Mouse (Mus musculus): ENCODE measurements around the gene Asic1. TPM values are rescaled to one million over a fixed set of nuclear protein-coding genes. Genes with fewer than 3 reads are reported as not detected.
A peak's percentile ranks its signal among the peaks of the same experiment; 100 is the strongest.

Asic1 gene
- polyA plus RNA-seq (2016; fragmentation: Nextera tagmentation; extraction: Ambion mirVana) = 3.2 and 5.2 TPM in 2 replicates

DNA sequence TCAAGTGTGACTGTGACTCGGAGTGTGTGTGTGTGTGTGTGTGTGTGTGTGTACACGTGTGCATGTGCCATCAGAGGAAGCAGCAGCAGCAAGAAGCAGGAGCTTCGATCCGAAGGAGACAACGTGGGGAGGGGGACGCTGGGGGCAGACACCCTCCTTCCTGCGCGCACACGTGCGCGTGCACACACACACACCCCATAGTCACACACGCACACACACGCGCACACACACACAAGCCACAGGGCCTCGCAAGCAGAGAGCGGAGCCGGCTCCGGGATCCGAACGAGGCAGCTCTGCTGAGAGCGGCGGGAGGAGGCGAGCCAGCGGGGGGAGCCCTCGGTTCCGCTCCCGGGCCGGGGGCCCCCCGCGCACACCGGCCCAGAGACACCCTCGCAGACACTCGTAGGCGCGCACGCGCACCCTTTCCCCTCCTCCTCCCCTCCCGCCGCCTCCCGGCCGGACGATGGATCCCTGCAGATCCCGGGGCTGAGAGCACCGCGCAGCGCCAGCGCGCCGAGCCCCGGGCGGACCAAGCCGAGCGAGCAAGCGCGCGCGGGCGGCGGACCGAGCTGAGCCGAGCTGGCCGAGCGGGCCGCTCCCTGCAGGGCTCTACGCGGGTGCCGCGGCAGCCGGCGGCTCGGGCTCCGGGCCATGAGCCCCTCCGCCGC is at the start of gene Asic1:
Gene Asic1 (plus strand): TSS at position 215 of the 668 bp plus-strand sequence.
- Histone ChIP-seq H3K27ac (peak within 1 kb of the TSS; percentile 33), H3K36me3 (no peaks in the 10 kb centered on the region), H3K27me3 (ENCODE audit: insufficient read depth, poor library complexity, severe bottlenecking) (peaks cover 93% of the 10 kb centered on the region), H3K4me3 (peak within 1 kb of the TSS; percentile 67), H3K4me1 (peaks cover 49% of the 10 kb centered on the region), H3K9me3 (no peaks in the 10 kb centered on the region)
- DNase-seq (ENCODE audit: low spot score) = no peak
- WGBS = under 1% methylated on average over 71 of the region's 74 CpGs

DNA sequence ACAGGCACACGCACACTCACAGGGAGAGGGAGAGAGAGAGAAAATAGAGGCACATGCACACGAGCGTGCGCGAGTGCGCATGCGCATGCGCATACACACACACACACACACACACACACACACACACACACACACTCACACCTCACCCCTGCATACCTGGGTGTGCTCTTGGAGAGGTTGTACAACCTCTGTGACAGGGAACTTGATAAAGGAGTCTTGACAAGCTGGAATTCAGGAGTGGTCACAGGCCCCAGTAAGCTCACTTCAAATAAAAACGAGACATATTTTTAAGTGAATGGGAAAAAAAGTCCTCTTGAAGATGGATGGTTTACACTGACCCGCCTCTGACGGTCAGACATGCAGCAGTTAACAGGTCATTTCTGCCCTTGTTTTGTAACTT is 48.1 kb upstream of the Asic1 start:
- Histone ChIP-seq H3K27ac (no peak overlapping the region), H3K36me3 (peaks cover 73% of the 10 kb centered on the region), H3K9me3 (no peaks in the 10 kb centered on the region), H3K4me1 (no peaks in the 10 kb centered on the region), H3K4me3 (no peak overlapping the region), H3K27me3 (ENCODE audit: insufficient read depth, poor library complexity, severe bottlenecking) (no peaks in the 10 kb centered on the region)
- 91% methylated on average over 11 of the region's 11 CpGs for WGBS
- no peak for DNase-seq (ENCODE audit: low spot score)

GRCm38 (mm10) chr15:99631618-99632017 is 38.5 kb upstream of the Asic1 start:
- Histone ChIP-seq H3K27ac (no peak overlapping the region), H3K36me3 (peaks cover 94% of the 10 kb centered on the region), H3K4me1 (no peaks in the 10 kb centered on the region), H3K27me3 (ENCODE audit: insufficient read depth, poor library complexity, severe bottlenecking) (no peaks in the 10 kb centered on the region), H3K4me3 (no peak overlapping the region), H3K9me3 (0 out of 2 replicates have a peak, but pooled peaks cover 3% of the 10 kb centered on the region)
- no peak for DNase-seq (ENCODE audit: low spot score)

GRCm38 (mm10) chr15:99634702-99635101 is 35.5 kb upstream of the Asic1 start:
- Histone ChIP-seq H3K4me3 (no peak overlapping the region), H3K36me3 (peaks cover 96% of the 10 kb centered on the region), H3K4me1 (no peaks in the 10 kb centered on the region), H3K9me3 (0 out of 2 replicates have a peak, but pooled peaks cover 3% of the 10 kb centered on the region), H3K27ac (no peak overlapping the region), H3K27me3 (ENCODE audit: insufficient read depth, poor library complexity, severe bottlenecking) (no peaks in the 10 kb centered on the region)
- WGBS = 92% methylated on average over 7 of the region's 7 CpGs
- no peak for DNase-seq (ENCODE audit: low spot score)

DNA sequence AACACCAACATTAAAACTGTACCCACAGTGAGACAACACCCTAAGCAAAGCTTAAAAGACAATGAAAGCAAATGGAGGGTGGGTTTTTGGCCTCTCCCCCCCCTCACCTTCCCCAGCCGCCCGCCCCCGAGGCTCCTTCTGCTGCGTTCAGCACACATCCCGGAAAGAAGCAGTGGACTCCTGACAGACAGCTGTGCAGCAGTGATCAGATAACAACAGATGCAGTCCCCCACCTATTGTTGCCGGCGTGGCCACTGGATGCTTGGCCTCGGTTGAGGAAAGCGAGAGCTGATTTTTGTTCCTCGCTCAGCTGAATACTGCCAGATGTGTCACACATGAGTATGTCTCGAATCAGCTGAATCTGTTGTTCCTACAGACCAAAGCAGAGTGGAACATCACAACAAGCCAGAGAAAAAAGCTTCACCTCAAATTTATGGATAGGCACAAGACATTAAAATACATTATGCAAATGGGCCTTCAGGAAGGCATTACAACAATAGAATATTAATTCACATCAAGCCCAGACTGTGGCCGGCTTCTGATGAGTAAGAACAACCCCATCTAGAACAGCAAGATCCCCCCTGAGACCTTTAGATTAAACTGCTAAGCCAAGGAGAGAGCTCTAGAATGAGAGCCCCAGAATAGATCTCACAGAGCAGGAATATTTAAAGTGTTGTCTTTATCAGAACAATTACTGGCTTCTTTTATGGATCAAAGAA is 32.6 kb upstream of the Asic1 start:
- 86% methylated on average over 12 of the region's 12 CpGs for WGBS
- H3K4me1 ChIP-seq = no peaks in the 10 kb centered on the region
- no peaks in the 10 kb centered on the region for H3K9me3 ChIP-seq
- H3K36me3 ChIP-seq = peaks cover 93% of the 10 kb centered on the region
- H3K4me3 ChIP-seq = no peak overlapping the region
- no peak overlapping the region for H3K27ac ChIP-seq
- no peak for DNase-seq (ENCODE audit: low spot score)
- H3K27me3 ChIP-seq (ENCODE audit: insufficient read depth, poor library complexity, severe bottlenecking) = no peaks in the 10 kb centered on the region

- DNase-seq (ENCODE audit: low spot score) = no peak
- H3K36me3 ChIP-seq = peaks cover 91% of the 10 kb centered on the region
Observed at GRCm38 (mm10) chr15:99638124-99638485, 32.1 kb upstream of the Asic1 start.

GRCm38 (mm10) chr15:99642622-99643021 is 27.5 kb upstream of the Asic1 start:
- no peaks in the 10 kb centered on the region for H3K9me3 ChIP-seq
- DNase-seq (ENCODE audit: low spot score) = no peak
- H3K27me3 ChIP-seq (ENCODE audit: insufficient read depth, poor library complexity, severe bottlenecking) = no peaks in the 10 kb centered on the region
- H3K4me1 ChIP-seq = peaks cover 28% of the 10 kb centered on the region
- no peak overlapping the region for H3K27ac ChIP-seq
- H3K36me3 ChIP-seq = peaks cover 49% of the 10 kb centered on the region
- H3K4me3 ChIP-seq = no peak overlapping the region
- WGBS = 82% methylated on average over 6 of the region's 6 CpGs

More at GRCm38 (mm10) chr15:99638124-99638485, 32.1 kb upstream of the Asic1 start:
- H3K27me3 ChIP-seq (ENCODE audit: insufficient read depth, poor library complexity, severe bottlenecking) = no peaks in the 10 kb centered on the region
- H3K27ac ChIP-seq = no peak overlapping the region
- H3K9me3 ChIP-seq = no peaks in the 10 kb centered on the region
- WGBS = 88% methylated on average over 5 of the region's 5 CpGs
- H3K4me3 ChIP-seq = no peak overlapping the region
- no peaks in the 10 kb centered on the region for H3K4me1 ChIP-seq

GRCm38 (mm10) chr15:99643832-99644231 is 26.3 kb upstream of the Asic1 start:
- H3K4me1 ChIP-seq = peaks cover 39% of the 10 kb centered on the region
- no peak overlapping the region for H3K27ac ChIP-seq
- H3K4me3 ChIP-seq = no peak overlapping the region
- H3K9me3 ChIP-seq = no peaks in the 10 kb centered on the region
- peaks cover 38% of the 10 kb centered on the region for H3K36me3 ChIP-seq
- WGBS = 89% methylated on average over 10 of the region's 10 CpGs
- DNase-seq (ENCODE audit: low spot score) = no peak
- no peaks in the 10 kb centered on the region for H3K27me3 ChIP-seq (ENCODE audit: insufficient read depth, poor library complexity, severe bottlenecking)

DNA sequence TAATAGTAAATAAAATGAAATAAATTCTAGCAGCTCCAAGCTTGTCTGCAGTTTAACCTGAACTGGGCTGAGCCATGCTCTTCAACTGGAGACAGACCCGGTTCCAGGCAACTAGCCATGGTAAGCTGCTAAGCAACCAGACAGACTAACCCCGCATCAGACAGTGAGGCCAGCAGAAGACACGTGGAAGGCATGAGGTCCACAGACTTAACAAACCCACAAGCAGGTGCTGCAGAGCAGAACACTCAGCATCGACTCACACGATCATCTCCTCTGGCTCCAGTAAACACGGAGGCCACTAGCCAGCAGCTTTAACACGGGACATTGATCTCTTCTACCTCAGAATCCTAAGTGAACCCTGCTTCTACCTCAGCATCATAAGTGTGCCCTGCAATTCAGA is 25.4 kb upstream of the Asic1 start:
- DNase-seq (ENCODE audit: low spot score) = no peak
- H3K9me3 ChIP-seq = no peaks in the 10 kb centered on the region
- H3K36me3 ChIP-seq = peaks cover 29% of the 10 kb centered on the region
- H3K27me3 ChIP-seq (ENCODE audit: insufficient read depth, poor library complexity, severe bottlenecking) = no peaks in the 10 kb centered on the region
- no peak overlapping the region for H3K4me3 ChIP-seq
- no peak overlapping the region for H3K27ac ChIP-seq
- peaks cover 49% of the 10 kb centered on the region for H3K4me1 ChIP-seq
- WGBS = 82% methylated on average over 7 of the region's 7 CpGs

DNA sequence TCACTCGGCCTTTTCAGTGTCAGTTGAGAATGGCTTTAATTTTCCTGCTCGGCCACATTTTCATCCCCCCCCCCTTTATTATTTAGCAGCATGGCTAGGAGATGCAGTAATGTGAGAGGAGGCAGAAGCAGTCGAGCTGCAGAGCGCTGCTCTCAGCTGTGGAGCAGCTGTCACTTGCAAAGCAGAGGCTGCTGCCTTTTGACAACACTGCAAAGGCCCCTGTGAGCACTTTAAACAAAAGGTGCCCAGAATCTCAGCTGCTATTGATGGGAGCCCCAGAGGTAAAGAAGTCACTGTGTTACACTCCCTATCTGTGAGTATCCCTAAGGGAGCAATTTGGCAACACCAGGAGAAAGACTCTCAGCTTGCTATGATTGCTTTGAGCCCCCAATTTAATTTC is 21.8 kb upstream of the Asic1 start:
- Histone ChIP-seq H3K27me3 (ENCODE audit: insufficient read depth, poor library complexity, severe bottlenecking) (0 out of 2 replicates have a peak, but pooled peaks cover under 1% of the 10 kb centered on the region), H3K4me3 (peak overlapping the region; percentile 24; the same call in 1 of the 2 replicates), H3K36me3 (no peaks in the 10 kb centered on the region), H3K9me3 (no peaks in the 10 kb centered on the region), H3K4me1 (peaks cover 63% of the 10 kb centered on the region), H3K27ac (0 out of 2 replicates have a peak overlapping the region, but pooled peaks have one; percentile 52)
- 38% methylated on average over 4 of the region's 4 CpGs for WGBS
- DNase-seq (ENCODE audit: low spot score) = no peak

DNA sequence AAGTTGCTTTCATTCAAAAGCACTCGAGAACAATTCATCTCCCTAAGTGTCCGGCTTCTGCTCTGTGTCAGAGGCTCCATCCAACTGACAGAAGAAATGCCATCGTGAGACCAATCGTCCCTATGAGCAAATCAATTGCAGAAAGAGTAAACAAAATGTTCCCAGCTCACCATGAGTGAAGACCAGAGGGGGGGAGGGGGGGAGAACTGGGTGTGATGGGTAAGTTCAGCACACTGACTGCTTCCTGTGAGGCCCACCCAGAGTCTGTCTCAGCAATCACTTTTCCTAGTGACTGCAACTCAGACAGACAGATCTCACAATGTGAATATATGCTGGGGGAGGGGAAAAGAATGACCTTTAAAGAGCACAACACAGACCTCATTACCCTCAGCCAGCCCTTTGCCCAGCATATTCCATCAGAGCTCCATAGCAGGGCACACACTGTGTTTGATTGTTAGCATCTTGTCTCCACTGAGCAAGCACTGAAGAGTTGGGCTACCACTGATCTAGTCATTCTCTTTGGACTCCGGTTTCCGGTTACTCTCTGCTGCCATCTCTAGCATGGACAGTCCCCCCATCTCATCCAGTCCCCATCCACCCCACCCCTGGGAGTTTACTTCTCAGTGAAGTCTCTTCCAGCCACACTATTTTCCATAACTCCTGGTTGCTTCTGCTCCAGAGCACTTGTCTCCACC is 21.0 kb upstream of the Asic1 start:
- Histone ChIP-seq H3K4me1 (peaks cover 72% of the 10 kb centered on the region), H3K9me3 (no peaks in the 10 kb centered on the region), H3K27ac (peak overlapping the region; percentile 59), H3K27me3 (ENCODE audit: insufficient read depth, poor library complexity, severe bottlenecking) (peaks cover 9% of the 10 kb centered on the region), H3K4me3 (peak overlapping the region; percentile 96), H3K36me3 (no peaks in the 10 kb centered on the region)
- WGBS = 16% methylated on average over 6 of the region's 6 CpGs
- DNase-seq (ENCODE audit: low spot score) = peak; percentile 74

GRCm38 (mm10) chr15:99650304-99650703 is 19.9 kb upstream of the Asic1 start:
- Histone ChIP-seq H3K9me3 (no peaks in the 10 kb centered on the region), H3K36me3 (no peaks in the 10 kb centered on the region), H3K27ac (peak overlapping the region; percentile 12; the same call in 1 of the 2 replicates), H3K27me3 (ENCODE audit: insufficient read depth, poor library complexity, severe bottlenecking) (peaks cover 20% of the 10 kb centered on the region), H3K4me1 (peaks cover 67% of the 10 kb centered on the region), H3K4me3 (peak overlapping the region; percentile 96)
- DNase-seq (ENCODE audit: low spot score) = peak; percentile 66
- 41% methylated on average over 2 of the region's 2 CpGs for WGBS
